Mouse (Mus musculus) embryonic facial prominence, embryonic 13.5 days (tissue): ENCODE measurements around the gene Ccdc102a. TPM values are rescaled to one million over a fixed set of nuclear protein-coding genes. Genes with fewer than 3 reads are reported as not detected.

Experiments
- ATAC-seq: fragments of 200-750 bp; cut with Nextera tagmentation; 2 replicates; pipeline ENCODE4 v1.8.0; 2017; ENCODE audit warnings: low read depth; ENCODE audit not compliant: insufficient number of reproducible peaks, insufficient read depth, low FRiP score, low TSS enrichment
- H3K27ac ChIP-seq: fragments of 300-500 bp; sonication (generic); 2 replicates; pipeline ENCODE4 v1.5.1; 2015; ENCODE audit warnings: moderate library complexity, mild to moderate bottlenecking, inconsistent platforms
- H3K27me3 ChIP-seq: fragments of 300-500 bp; sonication (generic); 2 replicates; pipeline ENCODE4 v1.6.1; 2015; ENCODE audit warnings: mild to moderate bottlenecking, inconsistent platforms
- H3K36me3 ChIP-seq: fragments of 300-500 bp; sonication (generic); 2 replicates; pipeline ENCODE4 v1.6.1; 2015; ENCODE audit warnings: mild to moderate bottlenecking, inconsistent platforms
- H3K4me1 ChIP-seq: fragments of 300-500 bp; sonication (generic); 2 replicates; pipeline ENCODE4 v1.6.1; 2015; ENCODE audit warnings: inconsistent platforms
- H3K4me2 ChIP-seq: fragments of 300-500 bp; sonication (generic); 2 replicates; pipeline ENCODE4 v1.6.1; 2015; ENCODE audit warnings: moderate library complexity, mild to moderate bottlenecking, inconsistent platforms
- H3K4me3 ChIP-seq: fragments of 300-500 bp; sonication (generic); 2 replicates; pipeline ENCODE4 v1.5.1; 2015; ENCODE audit warnings: mild to moderate bottlenecking, inconsistent platforms
- H3K9ac ChIP-seq: fragments of 300-500 bp; sonication (generic); 2 replicates; pipeline ENCODE4 v1.6.1; 2015; ENCODE audit warnings: mild to moderate bottlenecking, inconsistent platforms
- H3K9me3 ChIP-seq: fragments of 300-500 bp; sonication (generic); 2 replicates; pipeline ENCODE4 v1.6.1; 2016; ENCODE audit warnings: inconsistent platforms
- WGBS: fragments of 180-500 bp; shearing (Covaris S2); methylation state at CpG from one replicate; pipeline ENCODE4 v1.1.7; 2015; ENCODE audit warnings: mixed read lengths; 5-methylcytosine and 5-hydroxymethylcytosine counted together
- polyA plus RNA-seq: library from polyadenylated mRNA; unstranded; fragments of >200 nt; fragmentation: Nextera tagmentation; extraction: Ambion mirVana; gene quantifications from 2 replicates; pipeline ENCODE4 v1.2.1, GENCODE M21; 2015

Ccdc102a gene
- polyA plus RNA-seq, 1 experiment from 2014 or later: 40.7 TPM

GRCm38 (mm10) chr8:94901031-94901430 is 16.9 kb downstream of the Ccdc102a start:
- no peak for ATAC-seq
- Histone ChIP-seq H3K27ac (no peak overlapping the region), H3K9me3 (no peaks in the 10 kb centered on the region), H3K36me3 (peaks cover 47% of the 10 kb centered on the region), H3K9ac (0 out of 2 replicates have a peak overlapping the region, but pooled peaks have one; percentile 28), H3K27me3 (no peaks in the 10 kb centered on the region), H3K4me3 (no peak overlapping the region), H3K4me2 (no peak overlapping the region), H3K4me1 (peaks cover 31% of the 10 kb centered on the region)
- 14% methylated on average over 5 of the region's 5 CpGs for WGBS

- Histone ChIP-seq H3K4me2 (no peak overlapping the region), H3K4me3 (no peak overlapping the region)
Measured at GRCm38 (mm10) chr8:94900617-94901016, 17.3 kb downstream of the Ccdc102a start.

GRCm38 (mm10) chr8:94899262-94899661 is 18.6 kb downstream of the Ccdc102a start:
- peak; percentile 27; the same call in 1 of the 2 replicates for ATAC-seq
- Histone ChIP-seq H3K27ac (no peak overlapping the region), H3K9ac (0 out of 2 replicates have a peak overlapping the region, but pooled peaks have one; percentile 11), H3K36me3 (peaks cover 30% of the 10 kb centered on the region), H3K4me3 (0 out of 2 replicates have a peak overlapping the region, but pooled peaks have one; percentile 6), H3K4me2 (peak overlapping the region; percentile 49), H3K27me3 (no peaks in the 10 kb centered on the region), H3K4me1 (peaks cover 31% of the 10 kb centered on the region), H3K9me3 (no peaks in the 10 kb centered on the region)
- 11% methylated on average over 11 of the region's 11 CpGs for WGBS

More at GRCm38 (mm10) chr8:94900617-94901016, 17.3 kb downstream of the Ccdc102a start:
- peaks cover 31% of the 10 kb centered on the region for H3K4me1 ChIP-seq
- no peak overlapping the region for H3K27ac ChIP-seq
- no peak for ATAC-seq
- H3K9ac ChIP-seq: 0 out of 2 replicates have a peak overlapping the region, but pooled peaks have one; percentile 28
- H3K36me3 ChIP-seq: peaks cover 43% of the 10 kb centered on the region
- H3K27me3 ChIP-seq: no peaks in the 10 kb centered on the region
- WGBS: 23% methylated on average over 6 of the region's 6 CpGs
- H3K9me3 ChIP-seq: no peaks in the 10 kb centered on the region

GRCm38 (mm10) chr8:94892917-94893316 is 25.0 kb downstream of the Ccdc102a start:
- Histone ChIP-seq H3K9ac (no peak overlapping the region), H3K4me2 (no peak overlapping the region), H3K27me3 (no peaks in the 10 kb centered on the region), H3K36me3 (no peaks in the 10 kb centered on the region), H3K4me1 (0 out of 2 replicates have a peak, but pooled peaks cover 7% of the 10 kb centered on the region), H3K9me3 (no peaks in the 10 kb centered on the region), H3K4me3 (no peak overlapping the region), H3K27ac (no peak overlapping the region)
- WGBS: 38% methylated on average over 2 of the region's 2 CpGs
- no peak for ATAC-seq

GRCm38 (mm10) chr8:94888383-94889036 is 29.4 kb downstream of the Ccdc102a start:
- peak overlapping the region; percentile 19 for H3K4me2 ChIP-seq
- no peaks in the 10 kb centered on the region for H3K9me3 ChIP-seq
- ATAC-seq: peak; percentile 48; the same call in 1 of the 2 replicates
- no peaks in the 10 kb centered on the region for H3K36me3 ChIP-seq
- WGBS: 30% methylated on average over 14 of the region's 14 CpGs
- no peak overlapping the region for H3K27ac ChIP-seq
- H3K4me3 ChIP-seq: no peak overlapping the region
- H3K9ac ChIP-seq: no peak overlapping the region
- H3K4me1 ChIP-seq: no peaks in the 10 kb centered on the region
- no peaks in the 10 kb centered on the region for H3K27me3 ChIP-seq

GRCm38 (mm10) chr8:94880742-94881141 is 37.2 kb downstream of the Ccdc102a start:
- H3K4me3 ChIP-seq: no peak overlapping the region
- H3K9ac ChIP-seq: no peak overlapping the region
- H3K9me3 ChIP-seq: no peaks in the 10 kb centered on the region
- 69% methylated on average over 4 of the region's 4 CpGs for WGBS
- no peak for ATAC-seq
- H3K27ac ChIP-seq: no peak overlapping the region
- H3K36me3 ChIP-seq: no peaks in the 10 kb centered on the region
- H3K27me3 ChIP-seq: no peaks in the 10 kb centered on the region
- no peak overlapping the region for H3K4me2 ChIP-seq
- peaks cover 6% of the 10 kb centered on the region for H3K4me1 ChIP-seq

GRCm38 (mm10) chr8:94876820-94877219 is 41.1 kb downstream of the Ccdc102a start:
- peaks cover 9% of the 10 kb centered on the region for H3K27me3 ChIP-seq
- H3K4me2 ChIP-seq: peak overlapping the region; percentile 94; the same call in 1 of the 2 replicates
- H3K27ac ChIP-seq: peak overlapping the region; percentile 16; the same call in 1 of the 2 replicates
- 33% methylated on average over 3 of the region's 3 CpGs for WGBS
- no peak overlapping the region for H3K9ac ChIP-seq
- H3K36me3 ChIP-seq: no peaks in the 10 kb centered on the region
- ATAC-seq: no peak
- H3K4me3 ChIP-seq: no peak overlapping the region
- H3K4me1 ChIP-seq: peaks cover 34% of the 10 kb centered on the region
- H3K9me3 ChIP-seq: no peaks in the 10 kb centered on the region

- Histone ChIP-seq H3K4me1 (peaks cover 39% of the 10 kb centered on the region), H3K36me3 (no peaks in the 10 kb centered on the region), H3K4me2 (peak within 1 kb of the TSS; percentile 94), H3K27me3 (peaks cover 9% of the 10 kb centered on the region), H3K9ac (peak within 1 kb of the TSS; percentile 78), H3K27ac (peak within 1 kb of the TSS; percentile 78), H3K9me3 (no peaks in the 10 kb centered on the region), H3K4me3 (peak within 1 kb of the TSS; percentile 64)
- ATAC-seq: peak; percentile 81
- under 1% methylated on average over 20 of the region's 37 CpGs for WGBS
Measured at GRCm38 (mm10) chr8:94876197-94876730, 41.6 kb downstream of the Ccdc102a start, which contains the start of gene Dok4. Dok4 (minus strand) TSS chr8:94876330.

GRCm38 (mm10) chr8:94875871-94876150 is 42.1 kb downstream of the Ccdc102a start:
- peak overlapping the region; percentile 78 for H3K27ac ChIP-seq
- H3K4me3 ChIP-seq: peak overlapping the region; percentile 64
- no peak for ATAC-seq
- H3K4me2 ChIP-seq: peak overlapping the region; percentile 94
- H3K27me3 ChIP-seq: peaks cover 9% of the 10 kb centered on the region
- H3K4me1 ChIP-seq: peaks cover 44% of the 10 kb centered on the region
- no peaks in the 10 kb centered on the region for H3K36me3 ChIP-seq
- H3K9ac ChIP-seq: peak overlapping the region; percentile 78
- no peaks in the 10 kb centered on the region for H3K9me3 ChIP-seq
- WGBS: under 1% methylated on average over 20 of the region's 20 CpGs

- 16% methylated on average over 17 of the region's 17 CpGs for WGBS
Measured at GRCm38 (mm10) chr8:94875096-94875870, 42.6 kb downstream of the Ccdc102a start.

GRCm38 (mm10) chr8:94874358-94874757 is 43.5 kb downstream of the Ccdc102a start:
- H3K4me2 ChIP-seq: peak overlapping the region; percentile 94

More at GRCm38 (mm10) chr8:94875096-94875870, 42.6 kb downstream of the Ccdc102a start:
- Histone ChIP-seq H3K36me3 (no peaks in the 10 kb centered on the region), H3K27me3 (peaks cover 9% of the 10 kb centered on the region), H3K4me2 (peak overlapping the region; percentile 94), H3K9ac (peak overlapping the region; percentile 78), H3K9me3 (no peaks in the 10 kb centered on the region), H3K4me3 (peak overlapping the region; percentile 64), H3K27ac (peak overlapping the region; percentile 78; the same call in 1 of the 2 replicates), H3K4me1 (peaks cover 49% of the 10 kb centered on the region)
- no peak for ATAC-seq

More at GRCm38 (mm10) chr8:94874358-94874757, 43.5 kb downstream of the Ccdc102a start:
- no peak overlapping the region for H3K27ac ChIP-seq
- peaks cover 9% of the 10 kb centered on the region for H3K27me3 ChIP-seq
- no peaks in the 10 kb centered on the region for H3K36me3 ChIP-seq
- 13% methylated on average over 6 of the region's 6 CpGs for WGBS
- no peaks in the 10 kb centered on the region for H3K9me3 ChIP-seq
- no peak overlapping the region for H3K9ac ChIP-seq
- peak overlapping the region; percentile 64; the same call in 1 of the 2 replicates for H3K4me3 ChIP-seq
- no peak for ATAC-seq
- H3K4me1 ChIP-seq: peaks cover 56% of the 10 kb centered on the region
